Mouse (Mus musculus): ENCODE data around the gene Gm20388. TPM values are rescaled to one million over a fixed set of nuclear protein-coding genes. Genes with fewer than 3 reads are reported as not detected.

Gm20388 gene
- polyA plus RNA-seq, 1 experiment from 2014 or later: not detected

- 94% methylated on average over 20 of the region's 20 CpGs for WGBS
- H3K27me3 ChIP-seq (replicated peaks; ENCODE audit: control insufficient read depth, insufficient read depth, low read length): no peaks in the 10 kb centered on the region
- no peak for ATAC-seq
- no peak overlapping the region for H3K4me2 ChIP-seq (replicated peaks; ENCODE audit: low read depth)
- H3K9me3 ChIP-seq (ENCODE audit: control insufficient read depth): no peaks in the 10 kb centered on the region
- H3K36me3 ChIP-seq (ENCODE audit: control insufficient read depth, insufficient read depth): no peaks in the 10 kb centered on the region
- no peaks in the 10 kb centered on the region for H3K4me1 ChIP-seq (replicated peaks; ENCODE audit: control insufficient read depth, insufficient read depth, low read length)
- no peak for TF ChIP-seq CTCF (IDR thresholded peaks at IDR 0.05; ENCODE audit: low read depth)
- H3K9ac ChIP-seq (ENCODE audit: low read depth, low read length): no peak overlapping the region
- H3K27ac ChIP-seq (ENCODE audit: low read depth, low read length): no peak overlapping the region
- H3K4me3 ChIP-seq (ENCODE audit: low read depth, low read length): no peak overlapping the region
These were observed 4214.6 kb downstream of the Gm20388 start for GRCm38 (mm10) chr8:124125241-124125640.

GRCm38 (mm10) chr8:124137261-124137660, 4226.6 kb downstream of the Gm20388 start:
- H3K27ac ChIP-seq (ENCODE audit: low read depth, low read length): no peak overlapping the region
- no peaks in the 10 kb centered on the region for H3K4me1 ChIP-seq (replicated peaks; ENCODE audit: control insufficient read depth, insufficient read depth, low read length)
- H3K9me3 ChIP-seq (ENCODE audit: control insufficient read depth): no peaks in the 10 kb centered on the region
- TF ChIP-seq CTCF (IDR thresholded peaks at IDR 0.05; ENCODE audit: low read depth): no peak
- no peak overlapping the region for H3K4me2 ChIP-seq (replicated peaks; ENCODE audit: low read depth)
- no peaks in the 10 kb centered on the region for H3K27me3 ChIP-seq (replicated peaks; ENCODE audit: control insufficient read depth, insufficient read depth, low read length)
- no peak overlapping the region for H3K9ac ChIP-seq (ENCODE audit: low read depth, low read length)
- WGBS: 83% methylated on average over 5 of the region's 5 CpGs
- ATAC-seq: no peak
- H3K36me3 ChIP-seq (ENCODE audit: control insufficient read depth, insufficient read depth): no peaks in the 10 kb centered on the region
- H3K4me3 ChIP-seq (ENCODE audit: low read depth, low read length): no peak overlapping the region

GRCm38 (mm10) chr8:124140211-124140790, 4229.7 kb downstream of the Gm20388 start:
- no peaks in the 10 kb centered on the region for H3K36me3 ChIP-seq (ENCODE audit: control insufficient read depth, insufficient read depth)
- TF ChIP-seq CTCF (IDR thresholded peaks at IDR 0.05; ENCODE audit: low read depth): no peak
- no peaks in the 10 kb centered on the region for H3K9me3 ChIP-seq (ENCODE audit: control insufficient read depth)
- H3K9ac ChIP-seq (ENCODE audit: low read depth, low read length): no peak overlapping the region
- H3K4me2 ChIP-seq (replicated peaks; ENCODE audit: low read depth): no peak overlapping the region
- no peaks in the 10 kb centered on the region for H3K4me1 ChIP-seq (replicated peaks; ENCODE audit: control insufficient read depth, insufficient read depth, low read length)
- no peak overlapping the region for H3K27ac ChIP-seq (ENCODE audit: low read depth, low read length)
- no peak overlapping the region for H3K4me3 ChIP-seq (ENCODE audit: low read depth, low read length)
- WGBS: 65% methylated on average over 11 of the region's 11 CpGs
- ATAC-seq: no peak
- H3K27me3 ChIP-seq (replicated peaks; ENCODE audit: control insufficient read depth, insufficient read depth, low read length): no peaks in the 10 kb centered on the region

GRCm38 (mm10) chr8:124140868-124141431, 4230.3 kb downstream of the Gm20388 start:
- WGBS: 72% methylated on average over 20 of the region's 20 CpGs
- no peak overlapping the region for H3K4me2 ChIP-seq (replicated peaks; ENCODE audit: low read depth)

GRCm38 (mm10) chr8:124141681-124142391, 4231.2 kb downstream of the Gm20388 start:
- 56% methylated on average over 9 of the region's 9 CpGs for WGBS
- H3K9ac ChIP-seq (ENCODE audit: low read depth, low read length): no peak overlapping the region

More at GRCm38 (mm10) chr8:124140868-124141431, 4230.3 kb downstream of the Gm20388 start:
- Histone ChIP-seq H3K36me3 (ENCODE audit: control insufficient read depth, insufficient read depth) (no peaks in the 10 kb centered on the region), H3K9ac (ENCODE audit: low read depth, low read length) (no peak overlapping the region), H3K9me3 (ENCODE audit: control insufficient read depth) (no peaks in the 10 kb centered on the region), H3K4me1 (replicated peaks; ENCODE audit: control insufficient read depth, insufficient read depth, low read length) (no peaks in the 10 kb centered on the region), H3K27me3 (replicated peaks; ENCODE audit: control insufficient read depth, insufficient read depth, low read length) (no peaks in the 10 kb centered on the region), H3K27ac (ENCODE audit: low read depth, low read length) (no peak overlapping the region), H3K4me3 (ENCODE audit: low read depth, low read length) (no peak overlapping the region)
- TF ChIP-seq CTCF (IDR thresholded peaks at IDR 0.05; ENCODE audit: low read depth): no peak
- ATAC-seq: no peak

GRCm38 (mm10) chr8:124143003-124143402, 4232.4 kb downstream of the Gm20388 start:
- no peak for ATAC-seq
- no peaks in the 10 kb centered on the region for H3K36me3 ChIP-seq (ENCODE audit: control insufficient read depth, insufficient read depth)
- no peak overlapping the region for H3K9ac ChIP-seq (ENCODE audit: low read depth, low read length)
- H3K4me2 ChIP-seq (replicated peaks; ENCODE audit: low read depth): no peak overlapping the region
- no peak overlapping the region for H3K27ac ChIP-seq (ENCODE audit: low read depth, low read length)
- no peaks in the 10 kb centered on the region for H3K9me3 ChIP-seq (ENCODE audit: control insufficient read depth)
- no peaks in the 10 kb centered on the region for H3K4me1 ChIP-seq (replicated peaks; ENCODE audit: control insufficient read depth, insufficient read depth, low read length)
- no peak for TF ChIP-seq CTCF (IDR thresholded peaks at IDR 0.05; ENCODE audit: low read depth)
- no peak overlapping the region for H3K4me3 ChIP-seq (ENCODE audit: low read depth, low read length)
- no peaks in the 10 kb centered on the region for H3K27me3 ChIP-seq (replicated peaks; ENCODE audit: control insufficient read depth, insufficient read depth, low read length)
- 63% methylated on average over 5 of the region's 5 CpGs for WGBS

More at GRCm38 (mm10) chr8:124141681-124142391, 4231.2 kb downstream of the Gm20388 start:
- Histone ChIP-seq H3K36me3 (ENCODE audit: control insufficient read depth, insufficient read depth) (no peaks in the 10 kb centered on the region), H3K4me3 (ENCODE audit: low read depth, low read length) (no peak overlapping the region), H3K27me3 (replicated peaks; ENCODE audit: control insufficient read depth, insufficient read depth, low read length) (no peaks in the 10 kb centered on the region), H3K27ac (ENCODE audit: low read depth, low read length) (no peak overlapping the region), H3K4me1 (replicated peaks; ENCODE audit: control insufficient read depth, insufficient read depth, low read length) (no peaks in the 10 kb centered on the region), H3K4me2 (replicated peaks; ENCODE audit: low read depth) (no peak overlapping the region), H3K9me3 (ENCODE audit: control insufficient read depth) (no peaks in the 10 kb centered on the region)
- no peak for ATAC-seq
- no peak for TF ChIP-seq CTCF (IDR thresholded peaks at IDR 0.05; ENCODE audit: low read depth)
